Mouse (Mus musculus) left cerebral cortex, adult 9 months (tissue): ENCODE results near the gene Comt.

ENCODE experiments used
- DNase-seq, 2 experiments: peaks; one replicate each; pipeline ENCODE4 v3.0.0; 2022; ENCODE audit warnings: low spot score in 2 of 2

The Comt gene

DNA sequence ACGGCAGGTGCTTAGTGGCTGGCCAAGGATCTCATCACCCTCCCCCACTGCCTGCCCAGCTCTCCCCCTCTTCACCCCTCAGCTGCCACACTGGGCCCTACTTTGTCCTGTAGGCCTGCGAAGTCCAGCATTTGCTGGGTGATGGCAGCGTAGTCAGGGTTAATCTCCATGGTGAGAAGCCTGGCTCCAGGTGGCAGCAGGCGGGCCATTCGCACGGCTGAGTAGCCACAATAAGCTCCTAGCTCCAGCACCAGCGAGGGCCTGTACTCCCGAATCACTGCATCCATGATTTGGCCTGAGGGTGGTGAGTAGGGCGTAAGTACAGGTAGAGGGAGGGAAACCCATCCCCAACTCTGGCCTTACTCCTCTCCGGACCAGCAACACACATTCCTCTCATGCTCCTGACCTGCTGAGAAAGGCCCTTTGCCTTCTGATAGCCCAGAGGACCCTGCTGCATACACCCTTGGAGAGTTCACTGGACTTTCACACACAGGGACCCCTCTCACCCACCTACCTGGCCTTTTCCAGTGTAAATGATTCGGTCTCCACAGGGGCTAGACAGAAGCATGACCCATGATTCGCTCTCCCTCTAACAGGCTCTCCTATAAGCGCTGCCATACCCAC lies 15.5 kb downstream of the Comt start:
- no peak for DNase-seq

DNA sequence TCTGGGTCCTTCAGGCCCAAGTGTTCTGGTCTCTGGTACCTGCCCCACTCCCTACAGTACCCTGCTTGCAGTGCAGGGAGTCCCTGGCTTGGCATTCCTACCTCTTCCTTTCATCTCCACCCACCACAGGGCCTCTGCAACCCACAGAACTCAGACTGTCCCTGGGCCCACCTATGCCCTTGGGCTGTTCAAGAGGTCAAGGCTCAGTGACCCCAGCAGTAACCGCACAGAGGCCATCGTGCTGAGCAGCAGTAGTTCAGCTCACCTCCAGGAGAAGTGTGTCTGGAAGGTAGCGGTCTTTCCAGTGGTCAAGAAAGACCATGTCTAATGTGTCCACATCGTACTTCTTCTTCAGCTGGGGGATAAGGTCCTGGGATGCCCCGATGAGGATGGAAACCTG lies 16.2 kb downstream of the Comt start:
- no peak for DNase-seq

DNA sequence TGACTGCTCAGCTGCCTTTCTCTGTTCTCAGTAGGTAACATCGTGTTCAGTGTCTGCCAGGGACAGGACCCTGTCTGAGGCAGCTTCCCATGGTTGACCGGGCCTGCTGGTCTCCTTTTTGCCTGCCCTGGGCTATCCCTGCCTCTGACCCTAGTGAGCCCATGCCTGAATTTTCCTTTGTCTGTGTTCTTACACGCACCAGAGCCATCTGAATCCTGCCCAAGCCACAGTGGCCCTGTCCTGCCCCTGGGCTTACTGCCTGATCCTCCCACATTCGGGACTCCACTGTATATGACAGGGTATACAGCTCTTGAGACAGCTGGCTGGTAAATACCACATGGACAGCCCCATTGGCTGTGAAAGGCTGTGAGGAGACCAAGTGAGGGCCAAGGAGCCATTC lies 16.9 kb downstream of the Comt start:
- no peak for DNase-seq

DNA sequence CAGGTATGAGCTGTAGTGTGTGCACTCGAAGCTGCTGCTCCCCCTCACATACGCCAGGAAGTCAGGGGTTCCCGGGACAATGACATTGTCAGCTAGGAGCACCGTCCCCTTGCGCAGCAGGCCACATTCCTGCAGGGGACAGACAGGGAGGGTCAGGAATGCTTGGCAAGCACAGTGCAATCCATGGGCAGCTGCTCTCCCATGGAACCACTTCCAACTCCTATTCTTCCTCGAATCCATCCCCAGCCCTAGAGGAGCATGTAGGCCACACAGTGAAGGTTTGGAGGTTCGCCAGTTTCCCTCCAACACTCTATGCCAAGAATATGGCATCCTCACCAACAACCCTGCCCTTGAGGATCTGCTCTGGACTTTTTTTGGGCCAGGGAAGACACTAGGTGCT lies 18.7 kb downstream of the Comt start:
- no peak for DNase-seq

DNA sequence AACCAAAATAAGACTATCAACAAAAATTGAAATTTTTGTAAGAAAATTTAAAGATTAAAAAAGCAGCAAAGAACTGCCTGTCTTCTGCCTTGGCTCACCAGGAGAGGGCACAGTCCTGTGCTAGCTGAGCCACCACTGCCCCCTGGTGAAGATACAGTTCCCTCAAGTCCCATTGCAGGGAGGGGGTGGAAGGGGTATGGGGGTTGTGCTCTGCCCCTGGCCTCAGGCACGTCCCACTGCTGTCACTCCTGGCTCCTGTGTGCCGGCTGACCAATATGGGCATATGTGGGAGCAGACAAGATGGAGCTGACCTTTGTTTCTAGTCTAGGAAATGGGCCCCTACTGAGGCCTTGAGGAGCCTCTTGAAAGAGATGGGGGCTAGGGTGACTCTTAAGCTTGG lies 20.4 kb downstream of the Comt start:
- DNase-seq, result peak in 1 of 2 experiments; percentile 67

DNA sequence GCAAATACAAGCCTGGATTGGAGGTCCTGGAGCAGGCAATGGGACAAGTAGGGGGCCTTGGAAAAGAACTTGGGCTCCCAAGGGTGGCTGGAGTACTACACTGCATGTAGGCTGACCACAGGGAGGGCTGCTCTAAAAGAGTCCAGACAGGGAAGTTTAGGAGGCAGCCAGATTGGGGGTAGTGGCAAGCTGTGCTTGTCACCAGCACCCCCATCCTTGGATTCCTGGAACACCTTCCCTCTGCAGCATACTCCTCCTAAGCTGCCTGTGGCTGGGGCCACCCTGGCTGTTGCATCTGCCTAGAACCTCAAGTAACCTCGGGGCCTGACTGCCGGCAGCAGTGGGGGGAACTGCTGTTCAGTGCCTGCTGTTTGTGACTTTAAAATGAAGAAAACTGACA lies 20.8 kb downstream of the Comt start:
- no peak for DNase-seq

DNA sequence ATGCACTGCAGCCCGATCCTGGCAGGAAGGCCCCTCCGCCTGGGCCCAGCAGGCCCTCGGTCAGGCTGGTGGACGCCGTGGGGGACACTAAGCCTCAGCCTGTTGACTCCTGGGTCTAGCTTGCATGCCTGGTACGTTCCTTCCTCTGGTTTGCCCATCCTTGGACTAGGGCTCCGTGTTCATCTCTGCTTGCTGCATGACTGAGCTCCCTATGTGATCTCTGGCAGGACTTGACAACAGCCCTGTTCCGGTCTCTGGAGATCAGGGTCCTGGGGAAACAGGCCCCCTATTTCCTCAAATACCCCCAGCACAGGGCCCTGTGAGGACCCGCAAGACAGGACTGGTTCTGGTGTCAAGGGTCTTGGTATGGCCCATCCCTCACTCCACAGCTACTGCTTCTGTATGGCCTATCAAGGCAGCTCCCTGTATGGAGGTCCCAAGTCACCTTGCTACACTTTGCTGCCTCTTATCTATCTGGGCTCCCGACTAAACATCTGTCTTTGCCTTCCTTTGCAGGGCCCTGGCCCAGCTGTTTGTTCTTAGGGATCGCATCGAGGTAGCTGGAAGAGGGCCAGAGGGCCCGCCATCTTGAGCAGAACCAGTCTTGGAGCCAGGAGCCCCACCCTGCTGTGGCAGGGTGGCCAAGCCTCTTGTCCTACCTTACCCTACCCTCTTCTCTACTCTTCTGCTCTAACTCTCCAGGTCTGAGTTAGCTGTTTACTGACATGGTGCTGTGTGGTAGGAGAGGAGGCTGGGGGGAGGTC lies 21.4 kb downstream of the Comt start:
- DNase-seq, result no peak

DNA sequence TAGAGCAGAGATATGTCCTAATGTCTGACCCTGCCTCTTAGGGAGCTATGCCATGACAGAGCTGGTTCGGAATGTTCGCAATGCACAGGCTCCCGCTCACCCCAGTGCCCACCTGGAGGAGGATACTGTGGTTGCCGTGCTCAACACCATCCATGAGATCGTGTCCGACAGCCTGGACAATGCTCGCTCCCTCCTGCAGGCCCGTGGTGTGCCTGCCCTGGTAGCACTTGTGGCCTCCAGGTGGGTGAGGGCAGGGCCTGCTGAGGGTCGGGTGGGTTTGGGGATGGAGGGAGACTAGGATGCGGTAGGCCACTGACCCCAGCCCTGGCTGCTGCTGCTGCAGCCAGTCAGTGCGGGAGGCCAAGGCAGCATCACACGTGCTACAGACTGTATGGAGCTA lies 23.4 kb downstream of the Comt start:
- no peak for DNase-seq

DNA sequence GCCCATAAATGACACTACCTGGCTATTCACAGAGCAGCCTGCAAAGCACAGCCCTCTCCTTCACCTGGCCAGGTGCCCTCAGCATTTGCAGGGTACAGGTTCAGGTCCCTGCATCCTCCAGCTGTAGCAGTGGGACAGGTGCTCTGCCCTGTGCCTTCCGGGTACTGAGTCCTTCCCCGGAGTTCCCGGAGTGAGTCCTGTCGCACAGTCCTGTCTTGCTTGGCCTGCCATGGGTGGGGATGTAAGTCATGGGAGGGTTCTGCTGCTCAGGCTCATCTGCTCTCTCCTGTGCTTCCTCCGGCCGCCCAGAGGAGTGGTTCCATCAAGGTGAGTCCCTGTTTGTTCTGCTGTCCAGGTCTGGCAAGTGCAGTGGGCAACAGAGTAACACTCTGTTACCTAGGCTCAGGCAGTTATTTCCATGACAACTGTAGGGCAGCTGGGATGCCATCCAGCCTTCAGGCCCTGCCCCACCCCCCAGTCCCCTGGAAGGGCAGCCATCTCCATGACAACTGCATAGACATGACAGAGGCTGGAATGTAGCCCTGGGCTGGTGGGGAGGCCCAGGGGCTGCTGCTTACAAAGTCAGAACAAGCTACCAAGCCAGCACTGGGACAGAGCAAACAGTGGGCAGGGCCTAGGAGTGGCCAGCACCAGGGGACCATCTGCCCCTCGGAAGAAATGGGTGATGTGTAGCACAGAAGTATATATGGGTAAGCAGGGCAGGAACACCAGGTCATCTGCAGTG lies 26.0 kb downstream of the Comt start:
- DNase-seq, result no peak

DNA sequence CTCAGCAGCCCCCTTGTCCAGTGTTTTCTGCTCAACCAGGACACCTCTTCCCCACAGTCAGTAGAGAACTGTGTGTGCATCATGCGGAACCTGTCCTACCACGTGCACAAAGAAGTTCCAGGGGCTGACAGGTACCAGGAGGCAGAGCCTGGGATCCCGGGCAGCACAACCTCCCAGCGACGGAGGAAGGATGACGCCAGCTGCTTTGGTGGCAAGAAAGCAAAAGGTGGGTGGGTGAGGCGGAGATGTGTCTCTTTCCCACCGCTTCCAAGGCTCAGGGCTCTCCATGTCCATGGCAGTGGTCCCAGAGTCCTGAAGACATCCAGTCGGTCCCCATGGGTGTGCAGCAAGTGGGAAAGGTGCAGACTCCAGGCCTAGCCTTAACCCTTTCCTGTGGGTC lies 26.6 kb downstream of the Comt start:
- DNase-seq, result no peak

DNA sequence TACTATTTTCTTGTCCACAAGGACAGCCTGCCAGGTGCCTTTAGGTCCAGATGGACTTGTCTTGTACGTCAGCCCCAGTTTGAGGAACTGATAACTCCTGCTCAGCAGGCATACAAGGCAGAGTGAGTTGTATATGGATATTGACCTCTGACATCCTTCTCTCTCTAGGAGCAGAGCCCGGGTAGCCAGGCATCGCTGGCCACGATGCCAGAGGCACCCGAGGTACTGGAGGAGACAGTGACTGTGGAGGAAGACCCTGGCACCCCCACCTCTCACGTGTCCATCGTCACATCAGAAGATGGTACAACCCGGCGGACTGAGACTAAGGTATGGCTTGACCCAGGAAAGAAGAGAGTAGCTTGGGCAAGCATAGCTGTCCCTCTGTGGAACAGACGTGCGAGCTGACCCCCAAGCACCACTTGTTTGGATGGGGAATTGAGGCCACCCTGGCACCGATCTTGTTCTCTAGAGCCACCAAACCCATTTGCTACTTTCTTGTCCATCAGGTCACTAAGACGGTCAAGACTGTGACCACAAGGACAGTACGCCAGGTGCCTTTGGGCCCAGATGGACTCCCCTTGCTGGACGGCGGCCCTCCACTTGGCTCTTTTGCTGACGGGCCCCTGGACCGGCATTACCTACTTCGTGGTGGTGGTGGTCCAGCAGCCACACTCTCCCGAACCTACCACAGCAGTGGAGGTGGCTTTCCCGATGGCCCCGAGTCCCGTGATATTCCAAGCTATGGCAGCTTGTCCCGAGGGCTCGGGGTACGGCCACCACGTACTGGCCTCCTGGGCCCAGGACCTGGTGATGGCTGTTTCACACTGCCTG lies 29.6 kb downstream of the Comt start:
- no peak for DNase-seq

DNA sequence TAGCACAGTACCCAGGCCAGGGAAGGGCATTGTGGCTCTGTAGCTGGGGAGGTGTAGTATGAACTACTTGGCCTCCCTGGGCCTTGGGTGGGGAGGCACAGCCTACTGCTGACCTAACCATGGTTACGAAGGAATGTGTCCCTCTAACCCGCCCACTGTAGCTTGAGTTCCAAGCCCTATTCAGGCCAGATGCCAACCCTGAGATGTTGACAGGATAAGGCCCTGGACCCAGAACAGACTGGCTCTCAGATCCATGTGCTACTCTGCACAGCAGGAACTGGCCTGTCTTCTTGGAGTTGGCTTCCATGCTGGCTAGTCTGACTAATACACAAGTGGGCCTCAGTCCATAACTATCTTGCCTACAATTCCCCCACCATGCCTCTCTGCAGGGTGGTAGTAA lies 30.5 kb downstream of the Comt start:
- no peak for DNase-seq

DNA sequence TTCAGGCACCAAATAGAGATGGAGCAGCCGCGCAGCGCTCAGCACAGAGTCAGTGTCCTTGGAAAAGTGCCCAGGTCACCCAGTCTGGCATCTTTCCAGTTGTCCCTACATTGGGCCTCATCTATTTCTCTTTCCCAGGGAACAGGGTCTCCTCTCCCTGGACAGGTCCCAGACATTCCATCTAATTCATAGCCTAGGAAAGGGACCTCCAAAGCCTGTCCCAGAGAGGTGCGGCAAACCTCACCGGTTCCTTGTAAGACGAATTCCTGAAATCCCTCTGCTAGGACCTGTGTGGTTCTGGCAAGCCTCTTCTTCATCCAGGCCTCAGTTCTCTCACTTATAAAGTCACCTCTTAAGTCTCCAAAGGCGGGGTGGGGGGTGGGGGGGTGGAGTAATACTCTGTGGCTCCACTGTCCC lies 31.0 kb downstream of the Comt start:
- DNase-seq, result no peak

DNA sequence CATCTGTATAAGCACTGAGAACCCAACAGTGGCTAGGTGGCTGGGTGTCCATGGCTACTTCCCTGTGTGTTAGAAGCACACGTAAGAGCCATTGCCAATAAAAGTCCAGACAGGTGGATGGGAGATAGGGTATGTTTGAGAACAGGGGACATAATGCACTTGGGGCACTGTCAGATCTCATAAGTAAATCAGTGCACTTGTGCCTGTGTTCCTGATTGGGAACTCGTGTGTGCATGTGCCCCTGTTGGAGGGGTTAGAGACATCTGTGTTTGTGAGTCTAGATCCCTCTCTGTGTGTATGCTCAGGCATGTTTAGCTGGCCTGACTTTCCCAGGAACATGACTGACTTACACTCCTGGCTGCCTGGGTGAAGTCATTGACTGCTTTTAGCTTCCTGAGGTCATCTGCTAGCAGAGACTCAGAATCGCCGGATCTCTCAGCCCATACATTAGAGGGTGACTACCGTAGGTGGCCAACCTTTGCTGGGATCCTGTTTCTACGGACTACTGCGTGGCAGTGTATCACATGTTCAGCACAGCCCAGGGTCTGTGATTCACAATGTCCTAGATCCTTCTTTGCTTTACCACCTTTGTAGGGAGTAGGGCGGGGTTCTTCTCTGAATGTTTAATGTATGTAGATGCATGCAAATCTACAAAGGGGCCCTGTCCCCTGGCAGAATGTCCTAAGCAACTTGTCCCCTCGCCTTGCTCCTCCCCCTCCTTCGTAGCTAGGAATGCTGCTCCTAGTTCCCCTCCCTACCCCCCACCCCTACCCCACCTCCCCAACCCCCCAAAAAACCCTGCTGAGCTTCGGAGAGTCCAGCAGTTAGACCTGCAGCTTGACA lies 31.7 kb downstream of the Comt start:
- no peak for DNase-seq

DNA sequence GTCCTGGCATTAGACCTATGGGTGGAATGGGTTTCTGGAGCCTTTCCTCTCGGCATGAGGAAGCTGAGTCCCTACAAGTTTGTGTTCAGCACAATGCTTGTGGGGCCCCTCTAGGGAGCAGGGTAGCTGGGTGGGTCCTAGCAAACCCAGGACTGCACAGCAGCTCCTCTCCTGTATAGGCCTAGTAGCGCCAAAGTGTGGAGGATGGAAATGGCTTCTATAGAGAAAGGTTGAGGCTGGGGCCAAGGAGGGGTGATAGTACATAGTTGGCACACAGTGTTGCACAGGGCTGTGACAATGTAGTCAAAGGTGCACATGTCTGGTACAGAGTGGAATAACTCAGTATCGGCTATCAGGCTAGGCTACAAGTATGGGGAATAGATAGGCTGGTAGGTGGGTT lies 32.6 kb downstream of the Comt start:
- DNase-seq, result no peak

DNA sequence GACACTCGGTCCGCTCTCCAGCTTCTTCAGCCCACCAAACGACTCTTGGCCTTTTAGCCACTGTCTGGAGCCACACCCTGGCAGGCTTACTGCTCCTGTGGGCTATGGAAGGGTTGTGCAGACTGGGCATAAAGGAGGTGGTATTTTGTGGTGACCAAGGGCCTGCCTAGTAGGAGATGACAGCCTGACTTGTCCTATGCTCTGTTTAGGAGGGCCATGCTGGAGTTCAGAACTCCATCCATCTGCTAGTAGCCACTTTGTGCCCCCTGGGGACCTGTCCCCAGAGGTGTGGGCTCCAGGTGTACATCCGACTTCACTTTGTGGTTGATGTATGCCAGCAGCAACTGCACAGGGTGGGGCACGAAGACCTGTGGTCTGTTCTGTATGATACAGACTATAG lies 33.1 kb downstream of the Comt start:
- DNase-seq, result no peak

DNA sequence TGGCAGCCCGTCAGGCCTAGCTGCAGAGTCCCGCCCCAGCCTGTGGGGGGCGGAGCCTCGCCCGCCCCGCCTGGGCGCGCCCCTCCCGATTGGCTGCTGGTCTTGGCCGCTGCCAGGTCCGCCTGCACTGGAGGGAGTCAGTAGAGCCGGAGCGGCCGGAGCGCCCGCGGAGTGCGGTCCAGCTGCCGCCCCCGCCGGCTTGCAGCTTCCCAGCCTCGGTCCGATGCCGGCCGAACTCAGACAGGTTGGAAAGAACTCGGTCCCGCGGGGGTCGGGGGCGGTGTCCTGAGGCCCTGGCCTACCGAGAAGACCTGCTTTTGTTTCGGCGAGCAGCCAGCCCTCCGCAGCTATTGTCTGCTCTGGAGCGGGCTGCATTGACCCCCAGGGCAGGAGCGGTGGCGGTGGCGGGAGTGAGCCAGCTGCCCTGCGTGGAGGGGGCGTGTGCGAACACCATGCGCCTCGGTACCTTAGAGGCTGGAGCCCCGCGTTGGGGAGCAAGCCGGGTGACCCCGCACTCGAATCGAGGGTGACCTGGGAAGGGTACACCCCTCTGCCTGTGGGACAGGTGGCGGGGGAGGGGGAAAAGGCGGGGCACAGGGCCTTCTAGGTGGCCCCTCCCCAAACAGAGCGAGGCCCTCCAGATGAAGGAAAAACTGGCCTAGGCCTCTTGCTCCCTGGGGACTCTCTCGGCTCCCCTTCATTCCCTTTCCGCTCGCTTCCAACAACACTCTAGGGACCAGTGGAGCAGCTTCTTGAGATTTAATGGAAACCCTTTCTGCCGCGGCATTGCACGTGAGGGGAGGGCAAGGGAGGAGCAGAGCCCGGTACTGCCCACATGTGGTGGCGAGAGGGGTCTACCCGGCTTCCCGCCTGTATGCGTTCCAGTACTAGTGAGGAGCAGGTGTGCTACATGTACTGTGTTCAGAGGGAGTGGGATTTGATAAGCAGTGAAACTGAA lies 33.9 kb downstream of the Comt start:
- peak in 1 of 2 experiments; percentile 73 for DNase-seq

DNA sequence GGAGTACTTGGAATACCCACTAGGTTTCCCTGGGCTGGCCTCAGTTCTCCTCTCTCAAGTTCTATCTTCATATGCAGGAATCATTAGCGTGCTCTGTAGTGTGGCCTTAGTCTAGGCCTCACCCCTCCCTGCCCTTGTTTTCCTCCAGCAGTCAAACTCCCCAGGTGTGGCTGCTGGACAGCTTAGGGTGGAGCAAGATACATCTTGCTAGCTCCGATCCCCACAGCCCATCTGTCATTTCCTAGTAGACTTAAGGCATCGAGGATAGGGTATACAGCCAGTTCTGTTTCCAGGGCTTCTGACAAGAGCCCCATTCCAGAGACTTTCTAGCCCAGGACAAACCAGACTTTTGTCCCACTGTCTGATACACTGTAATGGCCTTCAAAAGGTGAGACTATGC lies 34.9 kb downstream of the Comt start:
- no peak for DNase-seq

DNA sequence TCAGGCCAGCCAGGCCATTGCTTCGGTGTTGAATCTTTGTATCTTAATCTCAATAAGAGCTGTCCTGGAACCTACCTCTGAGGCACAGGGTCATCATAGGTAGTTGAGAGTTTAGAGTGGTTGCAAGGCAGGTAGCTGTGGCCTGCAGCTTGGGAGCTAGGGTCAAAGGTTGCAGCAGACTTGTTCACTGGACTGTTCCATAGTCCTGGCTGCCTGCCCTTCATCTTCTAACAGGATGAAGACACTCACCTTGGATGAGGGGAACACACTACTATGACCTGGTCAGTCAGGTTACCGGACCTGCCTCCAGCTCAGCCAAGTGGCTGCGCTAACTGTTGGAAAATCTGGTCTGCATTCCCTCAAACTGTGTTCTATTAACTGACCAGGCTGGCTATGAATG lies 35.5 kb downstream of the Comt start:
- no peak for DNase-seq

DNA sequence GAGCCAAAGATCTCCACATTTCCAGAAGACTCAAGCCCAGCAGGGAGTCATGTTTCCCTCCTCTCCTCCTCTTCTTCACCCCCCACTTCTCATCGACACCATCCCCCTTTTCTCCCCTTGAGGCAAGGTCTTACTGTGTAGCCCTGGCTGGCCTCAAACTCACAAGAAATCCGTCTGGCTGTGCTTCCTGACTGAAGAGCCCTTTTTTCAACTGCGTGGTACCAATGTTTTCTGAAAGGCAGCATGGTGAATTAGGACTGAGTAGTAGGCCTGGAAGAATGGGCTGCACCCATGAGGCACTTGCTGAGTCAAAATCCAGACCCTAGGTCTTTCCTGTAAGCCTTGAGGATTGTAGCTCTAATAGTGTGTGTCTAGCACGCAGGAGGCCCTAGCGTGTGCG lies 36.3 kb downstream of the Comt start:
- DNase-seq, result no peak
